In genomic region chr11:75455041-75455736, GRCm38 (mm10) we compare ENCODE assay signal across 8 mouse cellular contexts. TPM values are rescaled to one million over a fixed set of nuclear protein-coding genes. Genes with fewer than 3 reads are reported as not detected.
DNase-seq lines count a peak whose midpoint lies in the region; ATAC-seq and TF ChIP-seq lines count a peak whose summit lies in the region.

No protein-coding gene starts in this region.

- H3K4me3 ChIP-seq in megakaryocyte, embryonic 14.5 days (replicated peaks): peak overlapping the region; percentile 94
- H3K4me3 ChIP-seq in forebrain, embryonic 12.5 days (replicated peaks): peak overlapping the region; percentile 67
- H3K4me3 ChIP-seq in myocyte: peak overlapping the region; percentile 41

- H3K27me3 ChIP-seq in megakaryocyte, embryonic 14.5 days (replicated peaks): no peaks in the 10 kb centered on the region
- H3K27me3 ChIP-seq in forebrain, embryonic 12.5 days: peaks cover 4% of the 10 kb centered on the region; the same call in 1 of the 2 replicates
- no peaks in the 10 kb centered on the region for H3K27me3 ChIP-seq in myocyte (ENCODE audit: control insufficient read depth, insufficient read depth, insufficient read length)

- H3ac ChIP-seq in myocyte (ENCODE audit: control insufficient read depth, insufficient read length): no peak overlapping the region

- peaks cover 31% of the 10 kb centered on the region for H3K36me3 ChIP-seq in megakaryocyte, embryonic 14.5 days (replicated peaks; ENCODE audit: low read length)
- H3K36me3 ChIP-seq in forebrain, embryonic 12.5 days (replicated peaks): no peaks in the 10 kb centered on the region
- no peaks in the 10 kb centered on the region for H3K36me3 ChIP-seq in myocyte (ENCODE audit: control insufficient read depth, insufficient read depth)

- peak overlapping the region; percentile 74 for H3K9ac ChIP-seq in forebrain, embryonic 12.5 days

- ATAC-seq in megakaryocyte, adult 5-6 weeks (ENCODE audit: poor library complexity, severe bottlenecking): no peak
- ATAC-seq in forebrain, embryonic 12.5 days (ENCODE audit: low FRiP score): no peak

- no peaks in the 10 kb centered on the region for H3K9me3 ChIP-seq in megakaryocyte, embryonic 14.5 days
- H3K9me3 ChIP-seq in forebrain, embryonic 12.5 days: no peaks in the 10 kb centered on the region

- H3K4me2 ChIP-seq in forebrain, embryonic 12.5 days: peak overlapping the region; percentile 99
- H3K4me2 ChIP-seq in myocyte (ENCODE audit: low read depth): peak overlapping the region; percentile 87

- peaks cover 15% of the 10 kb centered on the region for H3K79me2 ChIP-seq in myocyte (ENCODE audit: control insufficient read depth, insufficient read depth)

- no peak for TF ChIP-seq POLR2A in myocyte (IDR thresholded peaks at IDR 0.05; ENCODE audit: insufficient read length, low read depth)

- H3K27ac ChIP-seq in forebrain, embryonic 12.5 days: 0 out of 2 replicates have a peak overlapping the region, but pooled peaks have one; percentile 36

- WGBS in forebrain, embryonic 12.5 days: 81% methylated on average over 10 of the region's 10 CpGs

- H3K4me1 ChIP-seq in megakaryocyte, embryonic 14.5 days: peaks cover 83% of the 10 kb centered on the region
- peaks cover 31% of the 10 kb centered on the region for H3K4me1 ChIP-seq in forebrain, embryonic 12.5 days

- DNase-seq in kidney, postnatal 36 days: peak; percentile 39 to 71
- no peak for DNase-seq in layer of hippocampus, postnatal 36 days
- no peak for DNase-seq in urinary bladder, adult 18-20 months (ENCODE audit: low spot score in 2 of 2)
- no peak for DNase-seq in layer of hippocampus, adult 11-12 months (ENCODE audit: low spot score)

TF ChIP-seq in myocyte, 11 proteins besides CTCF, POLR2A, EP300 and RAD21:
- no peak for TF ChIP-seq USF1 (IDR thresholded peaks at IDR 0.05; ENCODE audit: low read depth)
- TF ChIP-seq TCF3 (IDR thresholded peaks at IDR 0.05; ENCODE audit: insufficient read length, low read depth): no peak
- TF ChIP-seq MYOG (IDR thresholded peaks at IDR 0.05; ENCODE audit: control insufficient read depth in 1 of 3, insufficient read depth in 1 of 3, insufficient read length in 2 of 3, low read depth in 2 of 3): no peak
- no peak for TF ChIP-seq CEBPB (IDR thresholded peaks at IDR 0.05; ENCODE audit: insufficient read depth, poor library complexity, severe bottlenecking)
- no peak for TF ChIP-seq E2F4 (IDR thresholded peaks at IDR 0.05; ENCODE audit: insufficient read depth)
- no peak for TF ChIP-seq SRF (IDR thresholded peaks at IDR 0.05; ENCODE audit: control insufficient read depth, insufficient read length, low read depth)
- TF ChIP-seq MYOD1 (IDR thresholded peaks at IDR 0.05; ENCODE audit: control insufficient read depth in 1 of 3, insufficient read length in 2 of 3, low read depth in 2 of 3): no peak
- TF ChIP-seq REST (IDR thresholded peaks at IDR 0.05; ENCODE audit: insufficient read depth, insufficient read length): no peak
- no peak for TF ChIP-seq POLR2AphosphoS2 (IDR thresholded peaks at IDR 0.05; ENCODE audit: insufficient read length, low read depth)
- no peak for TF ChIP-seq MAX (IDR thresholded peaks at IDR 0.05; ENCODE audit: low read depth)
- no peak for TF ChIP-seq TCF12 (IDR thresholded peaks at IDR 0.05; ENCODE audit: insufficient read depth, poor library complexity, severe bottlenecking)

RNA-seq across cellular contexts. Expression of gene Wdr81, which starts 0.7 kb away (rescaled TPM):
- 10.8 and 12.0 TPM in 2 replicates for polyA plus RNA-seq in megakaryocyte, embryonic 14.5 days (2012; ENCODE audit: insufficient read depth, low replicate concordance)
- total RNA-seq in megakaryocyte, adult 5-6 weeks (2015): 11.1 and 11.9 TPM in 2 replicates
- total RNA-seq in megakaryocyte, adult 5-6 weeks (2017): 9.3 and 11.8 TPM in 2 replicates
- polyA plus RNA-seq in forebrain, embryonic 12.5 days (2016; fragmentation: Nextera tagmentation; extraction: Ambion mirVana): 7.2 and 8.7 TPM in 2 replicates
- polyA plus RNA-seq in myocyte (2012; fragmentation: generic; extraction: Trizol): 17.3 TPM
- 10 to 100 TPM; 20.6 to 22.6 TPM for total RNA-seq in layer of hippocampus, postnatal 36 days (2021)

RNA-seq across cellular contexts. Expression of gene Tlcd2, which starts 6.3 kb away (rescaled TPM):
- polyA plus RNA-seq in megakaryocyte, embryonic 14.5 days (2012; ENCODE audit: insufficient read depth, low replicate concordance): 1.7 TPM in 1 of 2 replicates, not detected in the other
- total RNA-seq in megakaryocyte, adult 5-6 weeks (2015): 3.1 and 7.8 TPM in 2 replicates
- 4.6 and 5.4 TPM in 2 replicates for total RNA-seq in megakaryocyte, adult 5-6 weeks (2017)
- 4.9 and 7.1 TPM in 2 replicates for polyA plus RNA-seq in forebrain, embryonic 12.5 days (2016; fragmentation: Nextera tagmentation; extraction: Ambion mirVana)
- polyA plus RNA-seq in myocyte (2012; fragmentation: generic; extraction: Trizol): 2.9 TPM
- total RNA-seq in layer of hippocampus, postnatal 36 days (2021): under 1 TPM; 0.40 to 0.85 TPM

RNA-seq across cellular contexts. Expression of gene Serpinf2, which starts 15.8 kb away (rescaled TPM):
- not detected in 2 replicates for polyA plus RNA-seq in megakaryocyte, embryonic 14.5 days (2012; ENCODE audit: insufficient read depth, low replicate concordance)
- total RNA-seq in megakaryocyte, adult 5-6 weeks (2015): 0.71 TPM in 1 of 2 replicates, not detected in the other
- total RNA-seq in megakaryocyte, adult 5-6 weeks (2017): not detected in 2 replicates
- polyA plus RNA-seq in forebrain, embryonic 12.5 days (2016; fragmentation: Nextera tagmentation; extraction: Ambion mirVana): not detected in 2 replicates
- polyA plus RNA-seq in myocyte (2012; fragmentation: generic; extraction: Trizol): 0.06 TPM
- under 1 TPM; 0.40 to 0.50 TPM for total RNA-seq in layer of hippocampus, postnatal 36 days (2021)

RNA-seq across cellular contexts. Expression of gene Prpf8, which starts 31.4 kb away (rescaled TPM):
- 18.1 and 35.1 TPM in 2 replicates for polyA plus RNA-seq in megakaryocyte, embryonic 14.5 days (2012; ENCODE audit: insufficient read depth, low replicate concordance)
- 91.3 and 102 TPM in 2 replicates for total RNA-seq in megakaryocyte, adult 5-6 weeks (2015)
- 69.3 and 90.7 TPM in 2 replicates for total RNA-seq in megakaryocyte, adult 5-6 weeks (2017)
- 87.9 and 92.6 TPM in 2 replicates for polyA plus RNA-seq in forebrain, embryonic 12.5 days (2016; fragmentation: Nextera tagmentation; extraction: Ambion mirVana)
- 93.0 TPM for polyA plus RNA-seq in myocyte (2012; fragmentation: generic; extraction: Trizol)
- total RNA-seq in layer of hippocampus, postnatal 36 days (2021): 100 to 1,000 TPM; 126 to 130 TPM

RNA-seq across cellular contexts. Expression of gene Serpinf1, which starts 32.7 kb away (rescaled TPM):
- polyA plus RNA-seq in megakaryocyte, embryonic 14.5 days (2012; ENCODE audit: insufficient read depth, low replicate concordance): 2.5 TPM in 1 of 2 replicates, not detected in the other
- total RNA-seq in megakaryocyte, adult 5-6 weeks (2015): 26.5 and 30.8 TPM in 2 replicates
- total RNA-seq in megakaryocyte, adult 5-6 weeks (2017): 36.2 and 39.2 TPM in 2 replicates
- 35.8 and 44.7 TPM in 2 replicates for polyA plus RNA-seq in forebrain, embryonic 12.5 days (2016; fragmentation: Nextera tagmentation; extraction: Ambion mirVana)
- 911 TPM for polyA plus RNA-seq in myocyte (2012; fragmentation: generic; extraction: Trizol)
- total RNA-seq in layer of hippocampus, postnatal 36 days (2021): 10 to 100 TPM; 12.5 to 17.0 TPM

Comparison
In these comparisons a context has a peak if more than half of its experiments do, and no peak if none do; other contexts are left out.
1. H3K4me3 ChIP-seq: peak in every context shown above with its lines; median percentile 94 in megakaryocyte, embryonic 14.5 days; 67 in forebrain, embryonic 12.5 days; 41 in myocyte.
2. DNase-seq: peak in kidney, postnatal 36 days (2 of 2); none in layer of hippocampus, postnatal 36 days (0 of 2), urinary bladder, adult 18-20 months (0 of 2) and layer of hippocampus, adult 11-12 months (single experiment).